Mouse (Mus musculus): Measurements from ENCODE around the gene Cds1. TPM values are rescaled to one million over a fixed set of nuclear protein-coding genes. Genes with fewer than 3 reads are reported as not detected.

Cds1 gene
- 0.91 and 1.1 TPM in 2 replicates for polyA plus RNA-seq (2015; fragmentation: Nextera tagmentation; extraction: Ambion mirVana)

GRCm38 (mm10) chr5:101764554-101765347, at the start of gene Cds1:
TSS of gene Cds1 (plus strand) at chr5:101765130.

Other genes with a start within 250 kb of the Cds1 start
- gene Nkx6-1, start 100.1 kb upstream of the Cds1 start, polyA plus RNA-seq (2015; fragmentation: Nextera tagmentation; extraction: Ambion mirVana) = 0.04 TPM in 1 of 2 replicates, not detected in the other